Mouse (Mus musculus) kidney, postnatal 0 days (tissue): ENCODE results near the gene Zfp626. TPM values are rescaled to one million over a fixed set of nuclear protein-coding genes. Genes with fewer than 3 reads are reported as not detected.

ENCODE experiments used
- ATAC-seq: fragments of 200-750 bp; cut with Nextera tagmentation; replicated peaks from 2 replicates; pipeline ENCODE4 v1.8.0; 2017; ENCODE audit warnings: low read depth, moderate number of reproducible peaks, moderate TSS enrichment, moderate library complexity; ENCODE audit not compliant: low FRiP score
- DNase-seq: peaks from one replicate; pipeline ENCODE4 v3.0.0-alpha.2; 2016; ENCODE audit warnings: low spot score
- H3K27ac ChIP-seq: fragments of 300-500 bp; sonication (generic); 2 replicates; pipeline ENCODE4 v1.5.1; 2014; ENCODE audit warnings: mild to moderate bottlenecking
- H3K27me3 ChIP-seq: fragments of 300-500 bp; sonication (generic); 2 replicates; pipeline ENCODE4 v1.6.1; 2014; ENCODE audit warnings: low read length, mixed read lengths; ENCODE audit not compliant: insufficient read depth
- H3K36me3 ChIP-seq: fragments of 300-500 bp; sonication (generic); 2 replicates; pipeline ENCODE4 v1.6.1; 2014; ENCODE audit warnings: low read length, mixed read lengths; ENCODE audit not compliant: insufficient read depth
- H3K4me1 ChIP-seq: fragments of 300-500 bp; sonication (generic); replicated peaks from 2 replicates; pipeline ENCODE4 v1.6.1; 2014; ENCODE audit warnings: antibody characterized with exemption, low read length, mixed read lengths; ENCODE audit not compliant: insufficient read depth
- H3K4me2 ChIP-seq: fragments of 300-500 bp; sonication (generic); 2 replicates; pipeline ENCODE4 v1.6.1; 2014; ENCODE audit warnings: mild to moderate bottlenecking, low read length, moderate library complexity, mixed read lengths
- H3K4me3 ChIP-seq: fragments of 300-500 bp; sonication (generic); replicated peaks from 2 replicates; pipeline ENCODE4 v1.5.1; 2014; ENCODE audit warnings: low read depth, low read length
- H3K9ac ChIP-seq: fragments of 300-500 bp; sonication (generic); 2 replicates; pipeline ENCODE4 v1.6.1; 2014; ENCODE audit warnings: low read depth, low read length
- H3K9me3 ChIP-seq: fragments of 300-500 bp; sonication (generic); replicated peaks from 2 replicates; pipeline ENCODE4 v1.6.1; 2016; ENCODE audit warnings: low read length, inconsistent platforms, mixed read lengths
- CTCF ChIP-seq: IDR thresholded peaks from 2 replicates; pipeline ENCODE4 v1.5.1; 2016; ENCODE audit warnings: antibody characterized with exemption, low read depth, mild to moderate bottlenecking, moderate library complexity
- WGBS: fragments of 180-500 bp; shearing (Covaris S2); extraction: QIAGEN DNeasy Blood & Tissue Kit; methylation state at CpG from one replicate; pipeline ENCODE4 v1.1.7; 2014; 5-methylcytosine and 5-hydroxymethylcytosine counted together
- polyA plus RNA-seq: library from polyadenylated mRNA; unstranded; fragments of >200 nt; fragmentation: Nextera tagmentation; extraction: Ambion mirVana; gene quantifications from 2 replicates; pipeline ENCODE4 v1.2.1, GENCODE M21; 2015

The Zfp626 gene
- polyA plus RNA-seq, 1 experiment from 2014 or later = 2.3 TPM

DNA sequence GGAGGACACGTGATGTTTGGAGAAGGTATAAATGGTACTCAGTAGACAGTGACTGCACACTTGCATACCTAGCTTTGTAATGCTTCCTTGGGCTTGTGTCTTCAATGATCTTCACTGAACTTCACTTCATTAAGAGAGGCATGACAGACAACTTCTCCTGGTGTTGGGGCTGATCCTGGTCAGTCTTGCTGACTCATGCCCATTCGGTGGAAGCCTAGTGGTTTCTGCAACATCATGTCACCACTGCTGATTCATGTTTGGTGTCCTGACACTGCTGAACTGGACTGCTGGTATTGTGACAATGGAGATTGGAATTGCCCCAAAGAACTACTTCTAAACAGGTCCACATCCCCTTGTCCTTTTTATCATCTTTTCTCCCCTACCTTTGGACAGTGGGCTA, 27.1 kb downstream of the Zfp626 start:
- no peak for DNase-seq
- Histone ChIP-seq H3K4me1 (no peaks in the 10 kb centered on the region; the same call in 1 of the 2 replicates), H3K4me2 (no peak overlapping the region), H3K36me3 (no peaks in the 10 kb centered on the region), H3K9ac (no peak overlapping the region), H3K27me3 (no peaks in the 10 kb centered on the region), H3K27ac (no peak overlapping the region), H3K4me3 (no peak overlapping the region), H3K9me3 (no peaks in the 10 kb centered on the region)
- ATAC-seq = no peak
- TF ChIP-seq CTCF = no peak
- 85% methylated on average over 2 of the region's 2 CpGs for WGBS

DNA sequence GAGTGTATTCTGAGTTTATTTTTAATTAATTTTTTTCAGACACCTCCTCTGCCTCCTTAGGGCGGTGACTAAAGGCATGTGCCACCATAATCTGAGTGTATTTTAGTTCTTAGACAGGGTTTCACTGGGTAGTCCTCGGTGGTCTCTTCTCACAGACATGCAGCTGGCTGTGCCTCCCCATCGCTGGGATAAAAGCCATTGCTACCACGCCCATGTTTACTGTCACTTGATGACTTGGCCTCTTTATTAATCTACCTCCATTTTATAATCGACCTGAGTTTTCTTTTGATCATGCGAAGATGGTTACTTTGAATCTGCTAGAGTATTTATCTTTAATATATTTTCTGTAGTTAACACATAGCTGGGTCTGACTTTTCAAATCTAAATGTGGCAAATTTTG, 30.9 kb downstream of the Zfp626 start:
- H3K9ac ChIP-seq = peak overlapping the region; percentile 46
- WGBS = 27% methylated on average over 6 of the region's 6 CpGs
- peak overlapping the region; percentile 67 for H3K27ac ChIP-seq
- ATAC-seq (no peak), DNase-seq (peak; percentile 25)
- H3K4me3 ChIP-seq = peak overlapping the region; percentile 38
- H3K27me3 ChIP-seq = no peaks in the 10 kb centered on the region
- peak overlapping the region; percentile 55 for H3K4me2 ChIP-seq
- no peak for TF ChIP-seq CTCF
- H3K9me3 ChIP-seq = no peaks in the 10 kb centered on the region
- no peaks in the 10 kb centered on the region for H3K36me3 ChIP-seq
- H3K4me1 ChIP-seq = no peaks in the 10 kb centered on the region; the same call in 1 of the 2 replicates

DNA sequence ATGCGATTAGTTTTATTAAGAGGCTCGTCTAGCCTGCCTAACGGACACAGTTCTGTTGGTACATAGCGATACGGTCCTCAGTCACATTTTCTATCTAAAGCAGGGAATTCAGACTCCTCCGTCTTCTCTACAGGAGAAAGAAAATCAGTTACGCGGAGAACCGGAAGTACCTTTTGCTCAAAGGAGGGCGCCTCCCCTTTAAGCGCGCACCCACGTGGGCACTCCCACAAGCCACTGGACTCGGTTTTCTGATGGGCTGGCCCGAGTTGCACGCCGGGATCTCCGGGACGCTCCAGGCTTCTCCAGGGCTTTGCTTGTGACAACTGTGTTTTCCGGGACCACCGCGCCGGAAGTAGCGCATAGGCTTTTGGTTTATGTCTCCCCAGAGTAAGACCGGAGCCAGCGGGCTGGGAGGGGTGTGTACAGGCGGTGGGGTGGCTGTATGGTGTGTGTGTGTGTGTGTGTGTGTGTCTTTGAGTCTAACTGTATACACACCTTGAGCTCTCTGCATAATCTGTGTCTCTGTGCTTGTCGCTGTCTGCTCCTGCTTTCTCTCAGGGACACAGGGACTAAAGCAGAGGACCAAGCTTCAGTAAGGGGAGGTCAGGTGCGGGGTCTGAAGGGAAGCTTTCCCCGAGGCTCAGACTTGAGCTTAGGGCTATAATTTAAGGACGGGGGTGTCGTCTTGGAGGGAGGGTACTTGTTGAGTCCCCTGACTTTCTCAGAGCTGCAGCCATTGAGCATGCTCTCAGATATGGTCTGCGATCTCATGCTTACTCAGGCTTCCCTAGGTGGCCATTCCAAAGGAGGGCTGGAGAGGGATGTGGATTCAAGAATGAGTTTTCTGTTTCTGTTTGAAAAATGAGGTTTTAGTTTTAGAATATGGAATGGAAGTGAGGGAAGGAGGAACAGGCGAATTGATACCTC, 31.6 kb downstream of the Zfp626 start, which contains the start of gene Zfp59:
Zfp59 (plus strand) TSS at position 285 of the 927 bp plus-strand sequence.
- H3K4me1 ChIP-seq = no peaks in the 10 kb centered on the region; the same call in 1 of the 2 replicates
- peak; percentile 97 for DNase-seq
- TF ChIP-seq CTCF = no peak
- H3K4me2 ChIP-seq = peak within 1 kb of the TSS; percentile 55
- peak within 1 kb of the TSS; percentile 38 for H3K4me3 ChIP-seq
- H3K27me3 ChIP-seq = no peaks in the 10 kb centered on the region
- WGBS = 3% methylated on average over 34 of the region's 34 CpGs
- no peaks in the 10 kb centered on the region for H3K9me3 ChIP-seq
- peak within 1 kb of the TSS; percentile 67 for H3K27ac ChIP-seq
- ATAC-seq = peak; percentile 98
- H3K9ac ChIP-seq = peak within 1 kb of the TSS; percentile 49
- no peaks in the 10 kb centered on the region for H3K36me3 ChIP-seq

DNA sequence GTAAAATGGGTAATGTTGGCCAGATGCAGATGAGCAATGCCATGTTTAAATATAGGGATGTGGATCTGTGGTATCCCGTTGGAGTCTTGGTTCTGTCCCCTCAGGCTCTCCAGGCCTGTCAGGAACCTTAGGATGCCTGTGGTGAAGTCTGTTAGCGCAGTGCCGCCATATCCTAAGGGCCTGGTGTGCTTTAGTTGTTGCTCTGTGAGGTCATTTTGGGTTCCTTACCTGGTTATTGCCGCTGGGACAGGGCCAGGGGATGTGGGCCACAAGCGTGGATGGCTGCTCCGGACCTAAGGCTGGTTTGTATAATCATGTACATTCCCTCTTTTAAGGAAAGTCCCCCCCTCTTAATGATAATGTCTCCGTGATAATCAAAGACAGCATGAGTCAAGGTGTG, 32.6 kb downstream of the Zfp626 start:
- DNase-seq = no peak
- Histone ChIP-seq H3K27ac (no peak overlapping the region), H3K36me3 (no peaks in the 10 kb centered on the region), H3K4me1 (no peaks in the 10 kb centered on the region; the same call in 1 of the 2 replicates), H3K4me3 (no peak overlapping the region), H3K4me2 (no peak overlapping the region), H3K9me3 (no peaks in the 10 kb centered on the region), H3K27me3 (no peaks in the 10 kb centered on the region), H3K9ac (no peak overlapping the region)
- WGBS = 96% methylated on average over 7 of the region's 7 CpGs
- ATAC-seq = no peak
- no peak for TF ChIP-seq CTCF

DNA sequence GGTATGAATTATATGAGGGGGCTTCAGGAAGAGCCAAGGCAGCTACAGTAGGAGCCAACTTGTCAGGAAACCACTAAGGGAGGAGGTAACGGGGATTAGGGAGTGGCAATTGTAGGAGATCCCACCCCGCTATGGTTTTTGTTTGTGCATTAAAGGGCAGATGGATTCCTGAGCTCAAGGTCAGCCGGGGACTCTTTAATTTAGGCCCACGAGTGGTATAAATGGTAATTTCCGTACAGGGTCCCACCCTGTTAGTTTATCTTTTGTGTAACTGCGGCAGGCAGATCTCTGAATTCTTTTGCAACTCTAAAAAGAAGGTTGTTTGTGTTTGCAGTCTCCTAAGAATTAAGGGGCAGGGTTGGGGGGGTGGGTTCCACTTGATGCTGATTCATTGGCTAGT, 33.1 kb downstream of the Zfp626 start:
- H3K4me2 ChIP-seq = no peak overlapping the region
- H3K4me1 ChIP-seq = no peaks in the 10 kb centered on the region; the same call in 1 of the 2 replicates
- no peaks in the 10 kb centered on the region for H3K36me3 ChIP-seq
- H3K27me3 ChIP-seq = no peaks in the 10 kb centered on the region
- H3K4me3 ChIP-seq = no peak overlapping the region
- no peaks in the 10 kb centered on the region for H3K9me3 ChIP-seq
- 92% methylated on average over 6 of the region's 6 CpGs for WGBS
- H3K9ac ChIP-seq = no peak overlapping the region
- H3K27ac ChIP-seq = no peak overlapping the region
- DNase-seq (no peak), ATAC-seq (no peak)
- no peak for TF ChIP-seq CTCF

DNA sequence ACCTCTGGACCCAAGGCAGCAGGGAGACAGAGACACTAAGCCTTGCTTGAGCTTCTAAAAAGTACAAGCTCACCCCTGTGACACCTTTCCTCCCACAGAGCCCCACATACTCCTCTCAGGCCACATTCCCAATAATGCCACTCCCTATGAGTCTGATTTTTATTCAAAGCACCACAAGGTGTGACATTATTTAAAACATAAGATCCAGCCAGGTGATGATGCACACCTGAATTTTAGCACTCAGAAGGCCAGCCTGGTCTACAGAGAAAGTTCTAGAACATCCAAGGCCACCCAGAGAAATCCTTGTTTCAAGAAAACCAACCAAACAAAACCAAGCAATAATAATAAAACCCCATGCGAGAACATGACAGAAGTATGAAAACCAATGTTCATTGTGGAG, 50.2 kb downstream of the Zfp626 start, which contains the start of gene Zfp607a:
Zfp607a (plus strand) TSS at position 301 of the 400 bp plus-strand sequence.
- 98% methylated on average over 1 of the region's 1 CpGs for WGBS
- Histone ChIP-seq H3K9me3 (no peaks in the 10 kb centered on the region), H3K4me2 (no peak within 1 kb of the TSS), H3K27me3 (no peaks in the 10 kb centered on the region), H3K9ac (no peak within 1 kb of the TSS), H3K27ac (no peak within 1 kb of the TSS), H3K36me3 (0 out of 2 replicates have a peak, but pooled peaks cover 7% of the 10 kb centered on the region), H3K4me3 (no peak within 1 kb of the TSS), H3K4me1 (no peaks in the 10 kb centered on the region)
- no peak for TF ChIP-seq CTCF
- ATAC-seq (no peak), DNase-seq (no peak)
